Mouse (Mus musculus): ENCODE measurements at regions not wholly inside any gene's neighbourhood (a gene's known extent, or its start where the extent isn't known, plus 50 kb on each side); places are given as distances from the start of the nearest gene placed in this dataset.
"Not testable (repeated sequence)": the region's sequence is repeated elsewhere in the genome, so short reads cannot be mapped to it uniquely, and the experiment has no call there.

DNA sequence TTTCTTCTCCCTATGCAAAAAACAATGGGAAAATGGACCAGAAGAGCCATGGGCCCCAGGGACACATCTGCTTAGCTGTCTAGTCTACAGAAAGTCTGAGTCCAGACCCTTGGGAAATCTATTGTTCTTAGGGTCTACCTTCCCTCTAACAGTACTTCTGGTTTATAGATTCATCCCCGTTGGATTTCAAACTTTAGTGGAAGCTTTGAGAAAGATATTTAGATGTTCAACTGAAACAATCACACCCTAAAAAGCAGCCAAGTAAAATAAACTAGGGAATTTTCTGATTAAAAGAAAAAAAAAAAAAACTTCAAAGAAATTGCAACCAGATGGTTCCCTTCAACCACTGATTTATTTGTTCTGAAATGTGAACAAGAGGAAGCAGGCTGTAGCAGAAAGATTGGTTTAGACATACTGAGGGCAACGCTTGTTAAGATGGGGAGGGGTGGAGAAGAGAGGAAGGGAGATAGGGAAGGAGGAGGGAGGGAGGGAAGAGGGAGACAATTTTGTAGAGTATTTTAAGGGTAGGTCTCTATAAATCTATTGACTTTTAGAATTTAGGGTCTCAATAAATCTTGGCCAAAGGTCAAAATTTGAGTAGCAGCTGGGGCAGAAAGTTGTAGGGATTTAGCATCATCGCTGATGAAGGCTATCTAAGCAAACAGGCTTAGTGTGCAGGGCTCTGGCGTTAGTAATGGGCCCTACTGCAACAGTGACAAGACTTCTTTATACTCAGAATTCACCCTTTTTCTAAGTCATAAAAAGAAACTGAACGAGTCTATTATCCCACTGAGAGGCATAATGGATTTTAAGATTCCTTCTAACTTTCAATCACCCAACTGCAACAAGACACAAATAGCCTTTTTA lies 132.3 kb upstream of the Supt20 start:
- H3K27ac ChIP-seq (ENCODE audit: insufficient read depth, low read length): peak overlapping the region; percentile 98
- peaks cover 9% of the 10 kb centered on the region for H3K4me1 ChIP-seq (ENCODE audit: control insufficient read depth, insufficient read depth, low read length)
- TF ChIP-seq CTCF (IDR thresholded peaks at IDR 0.05; ENCODE audit: borderline replicate concordance, insufficient read depth, low read length) (no peak), POLR2A (IDR thresholded peaks at IDR 0.05; ENCODE audit: low read depth, low read length) (no peak)
- H3K4me3 ChIP-seq (ENCODE audit: insufficient read depth, low read length): no peak overlapping the region

DNA sequence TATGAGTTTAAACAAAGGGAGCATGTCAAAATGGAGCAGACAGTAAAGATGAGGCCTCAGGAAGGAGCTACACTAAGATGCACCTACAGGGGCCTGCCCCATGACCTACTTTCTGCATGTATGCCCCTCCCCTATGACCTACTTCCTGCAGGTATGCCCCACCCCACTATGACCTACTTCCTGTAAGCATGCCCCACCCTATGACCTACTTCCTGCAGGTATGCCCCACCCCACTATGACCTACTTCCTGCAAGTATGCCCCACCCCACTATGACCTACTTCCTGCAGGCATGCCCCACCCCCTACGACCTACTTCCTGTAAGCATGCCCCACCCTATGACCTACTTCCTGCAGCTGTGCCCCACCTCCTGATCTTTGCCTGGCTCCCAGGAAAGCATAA lies 125.3 kb upstream of the Supt20 start:
- Histone ChIP-seq H3K4me3 (ENCODE audit: insufficient read depth, low read length) (no peak overlapping the region), H3K27ac (ENCODE audit: insufficient read depth, low read length) (no peak overlapping the region), H3K4me1 (ENCODE audit: control insufficient read depth, insufficient read depth, low read length) (no peaks in the 10 kb centered on the region)
- TF ChIP-seq POLR2A (IDR thresholded peaks at IDR 0.05; ENCODE audit: low read depth, low read length): no peak
- no peak for TF ChIP-seq CTCF (IDR thresholded peaks at IDR 0.05; ENCODE audit: borderline replicate concordance, insufficient read depth, low read length)

DNA sequence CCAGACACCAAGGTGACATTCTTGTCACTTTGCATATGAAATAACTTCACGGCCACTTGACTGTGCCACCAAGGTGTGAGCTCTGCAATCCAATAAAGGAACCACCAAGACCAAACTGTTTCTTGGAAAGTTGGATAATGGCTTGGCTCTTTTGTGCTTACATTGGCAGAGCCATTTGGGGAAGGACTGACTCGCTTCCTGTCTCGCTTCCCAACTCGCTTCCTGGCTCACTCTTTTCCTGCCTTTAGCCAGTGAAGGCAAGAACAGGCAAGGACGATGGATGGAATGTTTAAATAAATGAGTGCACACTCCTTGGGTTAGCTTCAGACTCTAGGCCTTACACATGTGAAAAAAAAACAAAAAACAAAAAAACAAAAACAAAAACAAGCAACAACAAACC lies 124.5 kb upstream of the Supt20 start:
- Histone ChIP-seq H3K4me1 (ENCODE audit: control insufficient read depth, insufficient read depth, low read length) (no peaks in the 10 kb centered on the region), H3K4me3 (ENCODE audit: insufficient read depth, low read length) (no peak overlapping the region), H3K27ac (ENCODE audit: insufficient read depth, low read length) (no peak overlapping the region)
- TF ChIP-seq POLR2A (IDR thresholded peaks at IDR 0.05; ENCODE audit: low read depth, low read length) (no peak), CTCF (IDR thresholded peaks at IDR 0.05; ENCODE audit: borderline replicate concordance, insufficient read depth, low read length) (no peak)

DNA sequence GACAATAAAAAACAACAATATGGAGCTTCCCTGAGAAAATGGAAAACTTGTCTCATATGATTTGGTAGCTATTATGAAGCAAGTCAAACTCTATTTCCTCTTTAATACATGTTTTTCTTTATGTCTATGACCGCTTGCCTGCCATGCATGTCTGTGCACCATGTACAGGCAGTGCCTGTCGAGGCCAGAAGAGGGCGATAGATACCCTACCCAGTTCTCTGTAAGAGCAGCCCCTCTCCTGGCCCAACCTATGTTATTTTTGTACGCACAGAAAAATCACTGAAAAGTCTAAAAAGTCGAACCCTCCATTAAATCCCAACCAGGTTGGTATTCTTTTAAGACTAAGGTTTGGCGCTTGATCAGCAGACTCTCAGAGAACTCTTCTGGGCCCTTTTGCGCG lies 122.1 kb upstream of the Supt20 start:
- TF ChIP-seq POLR2A (IDR thresholded peaks at IDR 0.05; ENCODE audit: low read depth, low read length) (no peak), CTCF (IDR thresholded peaks at IDR 0.05; ENCODE audit: borderline replicate concordance, insufficient read depth, low read length) (no peak)
- no peaks in the 10 kb centered on the region for H3K4me1 ChIP-seq (ENCODE audit: control insufficient read depth, insufficient read depth, low read length)
- H3K4me3 ChIP-seq (ENCODE audit: insufficient read depth, low read length): no peak overlapping the region
- no peak overlapping the region for H3K27ac ChIP-seq (ENCODE audit: insufficient read depth, low read length)

DNA sequence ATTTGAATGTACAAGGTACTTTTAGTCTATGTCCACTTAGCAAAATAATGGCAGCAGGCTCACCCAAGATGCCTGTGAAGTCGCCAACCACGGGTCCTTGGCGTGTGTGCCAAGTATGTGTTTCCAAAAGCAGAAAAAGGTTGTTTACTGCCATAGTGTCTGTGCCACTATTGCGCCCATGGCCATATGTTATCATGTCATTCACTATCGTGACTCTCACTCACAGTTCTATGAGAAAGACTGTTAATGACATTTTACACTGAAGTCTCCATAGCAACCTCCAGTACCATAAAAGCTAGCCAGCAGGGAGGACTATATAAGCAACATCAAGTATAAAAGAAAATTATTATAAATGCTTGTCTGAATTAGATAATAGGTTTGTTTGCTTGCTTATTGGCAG lies 114.8 kb upstream of the Supt20 start:
- no peak for TF ChIP-seq POLR2A (IDR thresholded peaks at IDR 0.05; ENCODE audit: low read depth, low read length)
- no peak for TF ChIP-seq CTCF (IDR thresholded peaks at IDR 0.05; ENCODE audit: borderline replicate concordance, insufficient read depth, low read length)
- H3K4me3 ChIP-seq (ENCODE audit: insufficient read depth, low read length): no peak overlapping the region
- no peak overlapping the region for H3K27ac ChIP-seq (ENCODE audit: insufficient read depth, low read length)
- no peaks in the 10 kb centered on the region for H3K4me1 ChIP-seq (ENCODE audit: control insufficient read depth, insufficient read depth, low read length)

DNA sequence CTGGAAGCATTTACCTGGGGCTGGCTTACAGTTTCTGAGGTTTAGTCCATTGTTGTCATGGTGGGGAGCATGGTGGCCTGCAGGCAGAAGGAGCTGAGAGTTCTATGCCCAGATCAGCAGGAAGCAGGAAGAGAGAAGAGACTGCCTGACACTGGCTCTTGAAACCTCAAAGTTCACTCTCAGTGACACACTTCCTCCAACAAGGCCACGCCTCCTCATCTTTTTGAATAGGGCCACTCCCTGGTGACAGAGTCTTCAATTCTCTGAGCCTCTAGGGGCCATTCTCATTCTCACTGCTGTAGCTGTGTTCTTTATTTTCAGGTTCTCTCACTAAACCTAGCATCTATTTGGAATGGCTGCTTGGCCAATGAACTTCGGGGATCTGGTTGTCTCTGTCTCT lies 113.2 kb upstream of the Supt20 start:
- Histone ChIP-seq H3K27ac (ENCODE audit: insufficient read depth, low read length) (no peak overlapping the region), H3K4me1 (ENCODE audit: control insufficient read depth, insufficient read depth, low read length) (no peaks in the 10 kb centered on the region), H3K4me3 (ENCODE audit: insufficient read depth, low read length) (no peak overlapping the region)
- TF ChIP-seq CTCF (IDR thresholded peaks at IDR 0.05; ENCODE audit: borderline replicate concordance, insufficient read depth, low read length) (no peak), POLR2A (IDR thresholded peaks at IDR 0.05; ENCODE audit: low read depth, low read length) (no peak)

DNA sequence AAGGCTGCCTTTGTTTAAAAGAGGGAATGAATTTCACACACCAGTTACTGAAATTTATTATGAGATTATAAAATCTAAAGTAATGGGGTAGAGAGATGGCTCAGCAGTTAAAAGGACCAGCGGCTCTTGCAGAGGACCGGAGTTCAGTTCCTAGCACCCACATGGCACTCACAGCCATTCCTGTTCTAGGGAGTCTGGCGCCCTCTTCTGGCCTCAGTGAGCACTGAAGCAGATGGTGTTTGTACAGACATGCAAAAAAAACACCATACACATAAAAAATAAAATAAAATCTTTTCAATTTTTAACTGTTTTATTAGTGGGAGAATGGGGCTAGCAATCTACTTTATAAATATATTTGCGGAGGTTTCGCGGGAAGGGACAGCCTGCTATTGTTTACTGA lies 112.3 kb upstream of the Supt20 start:
- H3K4me3 ChIP-seq (ENCODE audit: insufficient read depth, low read length): no peak overlapping the region
- no peak for TF ChIP-seq CTCF (IDR thresholded peaks at IDR 0.05; ENCODE audit: borderline replicate concordance, insufficient read depth, low read length)
- H3K4me1 ChIP-seq (ENCODE audit: control insufficient read depth, insufficient read depth, low read length): no peaks in the 10 kb centered on the region
- H3K27ac ChIP-seq (ENCODE audit: insufficient read depth, low read length): no peak overlapping the region

DNA sequence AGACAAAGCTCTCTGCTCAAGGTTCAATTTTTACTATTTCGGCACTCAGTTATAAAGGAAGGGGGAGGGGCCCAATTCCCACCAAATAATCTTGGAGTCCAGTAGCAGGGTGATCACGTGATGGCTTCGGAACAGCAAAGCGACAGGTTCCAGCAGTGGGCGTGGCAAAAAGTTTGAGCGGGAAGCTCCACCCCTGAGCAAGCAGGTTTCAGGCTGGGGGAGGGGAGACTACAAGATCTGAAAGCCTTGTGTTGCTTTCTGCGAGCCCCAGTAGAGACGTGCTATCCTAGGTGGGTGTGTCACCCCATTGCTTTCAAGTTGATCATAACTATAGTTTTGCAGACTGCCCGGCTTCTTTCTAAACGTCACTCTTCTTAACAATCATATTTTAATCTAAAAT lies 106.8 kb upstream of the Supt20 start:
- not testable (repeated sequence) for H3K4me3 ChIP-seq (ENCODE audit: insufficient read depth, low read length); H3K27ac ChIP-seq (ENCODE audit: insufficient read depth, low read length); H3K4me1 ChIP-seq (ENCODE audit: control insufficient read depth, insufficient read depth, low read length)

DNA sequence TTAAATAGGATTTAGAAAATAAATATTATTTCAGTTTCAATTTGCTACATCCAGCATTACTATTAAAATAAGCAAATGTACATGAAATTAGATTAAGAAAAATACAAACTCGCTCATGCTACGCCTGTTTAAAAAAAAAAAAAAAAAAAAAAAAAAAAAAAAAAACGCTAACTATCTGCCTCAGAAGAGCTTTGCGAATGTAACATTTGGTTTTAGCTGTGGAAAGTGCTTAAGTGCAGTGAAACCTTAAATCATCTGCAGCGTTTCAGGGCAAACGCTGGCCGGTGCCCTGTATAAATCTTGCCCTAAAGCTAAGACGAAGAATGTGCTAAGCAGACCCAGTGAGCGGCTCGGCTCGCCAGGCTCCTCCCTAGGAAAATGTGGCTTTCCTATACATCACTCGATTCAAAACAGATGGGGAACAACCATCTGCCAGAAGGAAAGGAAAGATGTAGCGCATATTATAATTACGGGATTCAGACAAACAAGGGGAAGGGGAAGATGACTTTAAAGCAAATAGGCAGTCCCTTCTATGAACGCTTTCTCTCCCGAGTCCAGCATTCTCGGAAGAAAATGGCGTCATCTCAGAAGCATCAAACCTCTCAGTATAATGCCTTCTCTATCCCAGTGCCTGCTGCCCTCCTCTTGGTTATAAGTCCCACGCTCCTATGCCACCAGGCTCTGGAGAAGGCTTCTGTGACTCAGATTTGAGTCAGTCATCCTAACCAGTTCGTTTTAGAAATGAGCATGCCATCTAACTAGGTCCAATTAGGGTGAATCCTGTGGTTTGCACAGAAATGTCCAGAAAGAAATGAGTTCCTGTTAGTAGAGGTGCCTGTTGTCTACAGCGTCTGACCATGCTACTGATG lies 105.2 kb upstream of the Supt20 start:
- TF ChIP-seq CTCF (IDR thresholded peaks at IDR 0.05; ENCODE audit: borderline replicate concordance, insufficient read depth, low read length) (no peak), POLR2A (IDR thresholded peaks at IDR 0.05; ENCODE audit: low read depth, low read length) (no peak)
- peak overlapping the region; percentile 98 for H3K27ac ChIP-seq (ENCODE audit: insufficient read depth, low read length)

DNA sequence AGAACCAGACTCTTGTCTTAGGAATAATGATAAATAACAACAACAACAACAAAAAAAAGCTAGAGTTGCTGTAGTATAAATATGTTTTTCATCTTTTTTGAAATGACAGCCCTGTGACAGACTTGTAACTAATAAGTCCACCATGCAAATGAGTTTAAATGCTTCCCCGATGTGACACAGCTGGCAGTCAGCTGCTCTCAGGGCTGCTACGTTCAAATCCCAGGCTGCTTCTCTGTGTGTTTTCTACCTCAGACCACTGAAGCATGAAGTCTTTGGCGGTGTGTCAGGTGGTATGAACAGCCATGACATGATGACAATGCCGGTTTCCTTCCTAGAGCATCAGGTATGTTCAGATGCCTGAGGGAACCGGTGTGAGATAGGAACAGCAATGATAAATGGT lies 104.4 kb upstream of the Supt20 start:
- H3K4me3 ChIP-seq (ENCODE audit: insufficient read depth, low read length): no peak overlapping the region
- no peak for TF ChIP-seq CTCF (IDR thresholded peaks at IDR 0.05; ENCODE audit: borderline replicate concordance, insufficient read depth, low read length)
- no peak for TF ChIP-seq POLR2A (IDR thresholded peaks at IDR 0.05; ENCODE audit: low read depth, low read length)
- H3K27ac ChIP-seq (ENCODE audit: insufficient read depth, low read length): peak overlapping the region; percentile 98
- H3K4me1 ChIP-seq (ENCODE audit: control insufficient read depth, insufficient read depth, low read length): peaks cover 10% of the 10 kb centered on the region

More for the DNA sequence above, 105.2 kb upstream of the Supt20 start:
- Histone ChIP-seq H3K4me1 (ENCODE audit: control insufficient read depth, insufficient read depth, low read length) (peaks cover 10% of the 10 kb centered on the region), H3K4me3 (ENCODE audit: insufficient read depth, low read length) (no peak overlapping the region)

Data from embryonic fibroblast, embryonic 13.5 days (primary cell).